Mouse (Mus musculus) liver, embryonic 15.5 days (tissue): Measurements from ENCODE around the gene Olfr1444. TPM values are rescaled to one million over a fixed set of nuclear protein-coding genes. Genes with fewer than 3 reads are reported as not detected.

Experiments used
- ATAC-seq: fragments of 200-750 bp; cut with Nextera tagmentation; 2 replicates; pipeline ENCODE4 v1.8.0; 2017; ENCODE audit warnings: moderate number of reproducible peaks, mild to moderate bottlenecking, moderate library complexity; ENCODE audit not compliant: insufficient read depth
- H3K27ac ChIP-seq: fragments of 300-500 bp; sonication (generic); replicated peaks from 2 replicates; pipeline ENCODE4 v1.5.1; 2015; ENCODE audit warnings: mild to moderate bottlenecking, inconsistent platforms
- H3K27me3 ChIP-seq: fragments of 300-500 bp; sonication (generic); 2 replicates; pipeline ENCODE4 v1.6.1; 2015; ENCODE audit warnings: mild to moderate bottlenecking, inconsistent platforms
- H3K36me3 ChIP-seq: fragments of 300-500 bp; sonication (generic); replicated peaks from 2 replicates; pipeline ENCODE4 v1.6.1; 2015; ENCODE audit warnings: moderate library complexity, mild to moderate bottlenecking, inconsistent platforms
- H3K4me1 ChIP-seq: fragments of 300-500 bp; sonication (generic); replicated peaks from 2 replicates; pipeline ENCODE4 v1.6.1; 2015; ENCODE audit warnings: inconsistent platforms
- H3K4me2 ChIP-seq: fragments of 300-500 bp; sonication (generic); 2 replicates; pipeline ENCODE4 v1.6.1; 2015; ENCODE audit warnings: moderate library complexity, mild to moderate bottlenecking, inconsistent platforms
- H3K4me3 ChIP-seq: fragments of 300-500 bp; sonication (generic); replicated peaks from 2 replicates; pipeline ENCODE4 v1.5.1; 2015; ENCODE audit warnings: mild to moderate bottlenecking, inconsistent platforms
- H3K9ac ChIP-seq: fragments of 300-500 bp; sonication (generic); 2 replicates; pipeline ENCODE4 v1.6.1; 2015; ENCODE audit warnings: moderate library complexity, mild to moderate bottlenecking, inconsistent platforms
- H3K9me3 ChIP-seq: fragments of 300-500 bp; sonication (generic); replicated peaks from 2 replicates; pipeline ENCODE4 v1.6.1; 2016; ENCODE audit warnings: inconsistent platforms
- WGBS: fragments of 180-500 bp; shearing (Covaris S2); methylation state at CpG from one replicate; pipeline ENCODE4 v1.1.7; 2015; ENCODE audit warnings: mixed read lengths; ENCODE audit not compliant: insufficient replicate concordance; 5-methylcytosine and 5-hydroxymethylcytosine counted together
- polyA plus RNA-seq: library from polyadenylated mRNA; unstranded; fragments of >200 nt; fragmentation: Nextera tagmentation; extraction: Ambion mirVana; gene quantifications from 2 replicates; pipeline ENCODE4 v1.2.1, GENCODE M21; 2015

Olfr1444 gene
- polyA plus RNA-seq, 1 experiment from 2014 or later = not detected

DNA sequence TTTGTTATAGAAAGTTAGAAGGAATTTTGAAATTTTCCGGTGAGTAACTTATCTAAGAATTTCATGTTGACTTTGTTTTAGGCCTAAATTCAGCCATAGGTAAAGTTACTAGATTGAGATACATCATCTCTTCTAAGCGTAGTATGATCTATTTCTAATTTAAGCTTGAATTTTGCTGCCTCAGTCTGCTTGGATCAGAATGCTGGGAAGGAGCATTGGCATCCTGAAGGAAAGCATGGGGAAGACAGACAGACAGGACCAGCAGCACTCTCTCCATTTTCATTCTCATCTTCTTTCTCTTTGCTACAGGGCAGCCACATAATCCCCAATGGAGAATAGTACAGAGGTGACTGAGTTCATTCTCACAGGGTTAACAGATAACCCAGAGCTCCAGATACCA is 26.5 kb downstream of the Olfr1444 start, which contains the start of gene Olfr1445:
TSS of gene Olfr1445 (plus strand) at position 301 of the 400 bp plus-strand sequence.
- Histone ChIP-seq H3K4me2 (no peak within 1 kb of the TSS), H3K27ac (no peak within 1 kb of the TSS), H3K27me3 (no peaks in the 10 kb centered on the region), H3K4me1 (no peaks in the 10 kb centered on the region), H3K9ac (no peak within 1 kb of the TSS), H3K36me3 (no peaks in the 10 kb centered on the region), H3K9me3 (no peaks in the 10 kb centered on the region), H3K4me3 (no peak within 1 kb of the TSS)
- ATAC-seq = no peak
- WGBS = 55% methylated on average over 2 of the region's 2 CpGs

DNA sequence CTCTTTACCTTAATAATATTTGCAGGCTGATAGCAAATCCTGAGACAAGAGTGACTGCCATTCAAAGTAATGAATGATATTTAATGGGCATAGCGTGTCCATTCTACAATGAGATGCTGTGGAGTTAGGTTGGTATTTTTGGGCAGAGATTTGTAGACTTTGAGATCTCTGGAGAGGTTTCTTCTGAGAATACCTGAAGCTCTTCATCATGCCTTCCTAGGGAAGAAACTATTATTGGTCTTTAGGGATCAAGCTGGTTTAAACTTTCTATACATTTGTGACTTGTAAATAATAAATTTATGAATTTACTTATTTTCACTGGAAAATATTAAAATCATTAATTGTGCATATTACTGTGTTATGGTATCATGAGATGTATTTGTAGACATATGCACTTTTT is 36.3 kb downstream of the Olfr1444 start, which contains the start of gene Olfr1446:
TSS of gene Olfr1446 (minus strand) at position 101 of the 400 bp plus-strand sequence.
- Histone ChIP-seq H3K9me3 (no peaks in the 10 kb centered on the region), H3K4me2 (no peak within 1 kb of the TSS), H3K27ac (no peak within 1 kb of the TSS), H3K4me1 (no peaks in the 10 kb centered on the region), H3K4me3 (no peak within 1 kb of the TSS), H3K9ac (no peak within 1 kb of the TSS), H3K36me3 (no peaks in the 10 kb centered on the region), H3K27me3 (no peaks in the 10 kb centered on the region)
- 51% methylated on average over 1 of the region's 1 CpGs for WGBS
- no peak for ATAC-seq

DNA sequence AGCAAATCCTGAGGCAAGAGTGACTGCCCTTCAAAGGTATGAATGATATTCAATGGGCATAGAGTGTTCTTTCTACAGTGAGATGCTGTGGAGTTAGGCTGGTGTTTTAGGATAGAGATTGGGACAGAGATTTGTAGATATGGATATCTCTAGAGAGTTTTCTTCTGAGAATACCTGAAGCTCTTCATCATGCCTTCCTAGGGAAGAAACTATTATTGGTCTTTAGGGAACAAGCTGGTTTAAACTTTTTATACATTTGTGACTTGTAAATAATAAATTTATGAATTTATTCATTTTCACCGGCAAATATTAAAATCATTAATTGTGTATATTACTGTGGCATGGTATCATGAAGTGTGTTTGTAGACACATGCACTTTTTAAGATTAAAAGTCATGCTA is 46.6 kb downstream of the Olfr1444 start, which contains the start of gene Olfr1447:
TSS of gene Olfr1447 (minus strand) at position 101 of the 400 bp plus-strand sequence.
- H3K9ac ChIP-seq = no peak within 1 kb of the TSS
- H3K27me3 ChIP-seq = no peaks in the 10 kb centered on the region
- no peak within 1 kb of the TSS for H3K4me3 ChIP-seq
- no peaks in the 10 kb centered on the region for H3K36me3 ChIP-seq
- H3K27ac ChIP-seq = no peak within 1 kb of the TSS
- no peaks in the 10 kb centered on the region for H3K9me3 ChIP-seq
- ATAC-seq = no peak
- H3K4me1 ChIP-seq = no peaks in the 10 kb centered on the region
- 87% methylated on average over 1 of the region's 1 CpGs for WGBS
- H3K4me2 ChIP-seq = no peak within 1 kb of the TSS

Other genes with a start within 250 kb of the Olfr1444 start
- gene Glyat, start 224.0 kb upstream of the Olfr1444 start, polyA plus RNA-seq = 0.43 and 0.54 TPM in 2 replicates
- gene Olfr1442, start 186.8 kb upstream of the Olfr1444 start, polyA plus RNA-seq = not detected in 2 replicates
- gene Olfr1443, start 179.2 kb upstream of the Olfr1444 start, polyA plus RNA-seq = not detected in 2 replicates
- 7.9 and 9.0 TPM in 2 replicates for gene Keg1, start 161.5 kb upstream of the Olfr1444 start, polyA plus RNA-seq
- gene Cntf, start 91.7 kb upstream of the Olfr1444 start, polyA plus RNA-seq = 0.43 and 0.53 TPM in 2 replicates
- gene Zfp91, start 61.2 kb upstream of the Olfr1444 start, polyA plus RNA-seq = 7.2 and 7.3 TPM in 2 replicates
- 2.1 and 2.4 TPM in 2 replicates for gene Lpxn, start 61.1 kb upstream of the Olfr1444 start, polyA plus RNA-seq
- not detected in 2 replicates for gene Gm5244, start 10.6 kb upstream of the Olfr1444 start, polyA plus RNA-seq
- not detected in 2 replicates for gene Olfr1445, start 26.6 kb downstream of the Olfr1444 start, polyA plus RNA-seq
- not detected in 2 replicates for gene Olfr1446, start 36.2 kb downstream of the Olfr1444 start, polyA plus RNA-seq
- not detected in 2 replicates for gene Olfr1447, start 46.5 kb downstream of the Olfr1444 start, polyA plus RNA-seq
- not detected in 2 replicates for gene Olfr1448, start 67.1 kb downstream of the Olfr1444 start, polyA plus RNA-seq
- gene Olfr1449, start 73.6 kb downstream of the Olfr1444 start, polyA plus RNA-seq = not detected in 2 replicates
- gene Olfr1450, start 93.0 kb downstream of the Olfr1444 start, polyA plus RNA-seq = not detected in 2 replicates
- not detected in 2 replicates for gene Olfr1451, start 137.7 kb downstream of the Olfr1444 start, polyA plus RNA-seq
- gene Olfr1453, start 171.0 kb downstream of the Olfr1444 start, polyA plus RNA-seq = not detected in 2 replicates
- not detected in 2 replicates for gene Olfr1454, start 203.3 kb downstream of the Olfr1444 start, polyA plus RNA-seq
- not detected in 2 replicates for gene Olfr1457, start 240.6 kb downstream of the Olfr1444 start, polyA plus RNA-seq
- gene Olfr1458, start 249.5 kb downstream of the Olfr1444 start, polyA plus RNA-seq = not detected in 2 replicates